Mouse (Mus musculus): ENCODE data around the gene Usp33. TPM values are rescaled to one million over a fixed set of nuclear protein-coding genes. Genes with fewer than 3 reads are reported as not detected.

The Usp33 gene
- polyA plus RNA-seq, 1 experiment: 44.5 TPM

DNA sequence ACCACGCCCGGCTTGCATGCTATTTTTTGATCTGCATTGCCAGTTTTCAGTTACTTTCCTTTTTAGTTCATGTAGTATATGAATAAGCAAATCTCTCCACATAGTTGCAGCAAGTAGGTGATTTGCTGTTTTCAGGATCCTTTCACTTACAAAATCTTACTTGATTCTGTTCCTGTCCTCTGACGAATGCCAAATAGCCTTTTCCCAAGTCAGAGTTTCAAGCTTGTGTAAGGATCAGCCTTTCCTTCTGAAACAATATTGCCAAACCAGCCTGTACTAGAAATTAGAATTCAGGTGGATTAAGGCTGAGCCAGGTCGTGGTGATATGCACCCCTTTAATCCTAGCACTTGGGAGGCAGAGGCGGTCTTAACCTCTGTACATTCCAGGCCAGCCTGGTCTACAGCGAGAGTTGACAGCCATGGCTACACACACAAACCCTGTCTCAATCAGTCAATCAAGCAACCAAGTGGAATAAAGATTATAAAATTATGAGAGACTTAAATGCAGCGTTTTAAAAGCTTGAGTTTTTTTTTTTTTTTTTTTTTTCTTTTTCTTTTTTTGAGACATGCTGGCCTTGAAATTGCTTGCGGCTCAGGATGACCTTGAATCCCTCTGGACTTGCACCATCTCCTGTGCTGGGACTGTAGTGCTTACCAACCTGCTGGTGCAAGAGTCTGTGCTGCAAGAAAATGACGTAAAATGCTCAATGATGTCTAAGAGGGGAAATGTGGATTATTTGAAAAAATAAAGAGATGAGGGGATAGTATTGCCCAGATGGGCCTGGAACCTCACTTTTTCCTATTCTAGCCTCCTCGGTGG lies 1.9 kb downstream of the Usp33 start:
- Histone ChIP-seq H3K4me1 (ENCODE audit: control insufficient read depth, insufficient read depth, low read length) (no peaks in the 10 kb centered on the region), H3K36me3 (ENCODE audit: control insufficient read depth, insufficient read depth, low read length, poor library complexity, severe bottlenecking) (no peaks in the 10 kb centered on the region), H3K9me3 (replicated peaks; ENCODE audit: control insufficient read depth, insufficient read depth, low read length, poor library complexity, severe bottlenecking) (no peaks in the 10 kb centered on the region), H3K4me3 (ENCODE audit: low read depth, low read length) (no peak overlapping the region), H3K9ac (ENCODE audit: low read depth, poor library complexity, severe bottlenecking) (no peak overlapping the region), H3K27me3 (ENCODE audit: control insufficient read depth, insufficient read depth, low read length, poor library complexity, severe bottlenecking) (no peaks in the 10 kb centered on the region), H3K27ac (ENCODE audit: insufficient read depth, low read length) (no peak overlapping the region)
- TF ChIP-seq POLR2A (IDR thresholded peaks at IDR 0.05; ENCODE audit: insufficient read depth, low read length) (no peak), EP300 (IDR thresholded peaks at IDR 0.05; ENCODE audit: insufficient read depth, low read depth, low read length) (no peak), CTCF (IDR thresholded peaks at IDR 0.05; ENCODE audit: low read depth, low read length) (no peak)

DNA sequence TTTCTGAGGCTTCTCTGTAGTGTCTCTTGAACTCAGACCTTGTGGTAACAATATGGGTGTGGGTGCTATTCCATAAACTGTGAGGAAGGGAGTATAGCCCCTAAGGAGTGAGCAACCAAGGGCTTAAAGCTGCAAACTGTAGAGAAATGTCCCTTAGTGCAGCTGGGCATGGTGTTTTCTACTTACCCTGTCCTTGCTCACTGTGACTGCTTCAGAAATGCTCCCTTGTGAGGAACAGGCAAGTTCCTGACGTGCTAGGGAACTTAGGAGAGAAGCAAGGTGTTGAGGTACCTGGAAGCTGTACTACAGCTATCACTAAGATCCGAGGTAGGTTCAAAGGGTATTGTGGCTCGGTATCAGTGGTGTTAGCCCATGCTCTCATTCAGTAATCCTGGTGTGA lies 4.2 kb downstream of the Usp33 start:
- no peaks in the 10 kb centered on the region for H3K36me3 ChIP-seq (ENCODE audit: control insufficient read depth, insufficient read depth, low read length, poor library complexity, severe bottlenecking)
- TF ChIP-seq EP300 (IDR thresholded peaks at IDR 0.05; ENCODE audit: insufficient read depth, low read depth, low read length) (no peak), CTCF (IDR thresholded peaks at IDR 0.05; ENCODE audit: low read depth, low read length) (no peak), POLR2A (IDR thresholded peaks at IDR 0.05; ENCODE audit: insufficient read depth, low read length) (no peak)
- H3K27ac ChIP-seq (ENCODE audit: insufficient read depth, low read length): no peak overlapping the region
- no peaks in the 10 kb centered on the region for H3K27me3 ChIP-seq (ENCODE audit: control insufficient read depth, insufficient read depth, low read length, poor library complexity, severe bottlenecking)
- no peak overlapping the region for H3K9ac ChIP-seq (ENCODE audit: low read depth, poor library complexity, severe bottlenecking)
- H3K4me3 ChIP-seq (ENCODE audit: low read depth, low read length): no peak overlapping the region
- no peaks in the 10 kb centered on the region for H3K4me1 ChIP-seq (ENCODE audit: control insufficient read depth, insufficient read depth, low read length)
- H3K9me3 ChIP-seq (replicated peaks; ENCODE audit: control insufficient read depth, insufficient read depth, low read length, poor library complexity, severe bottlenecking): no peaks in the 10 kb centered on the region

- H3K4me3 ChIP-seq (ENCODE audit: low read depth, low read length): no peak overlapping the region
- no peaks in the 10 kb centered on the region for H3K27me3 ChIP-seq (ENCODE audit: control insufficient read depth, insufficient read depth, low read length, poor library complexity, severe bottlenecking)
- H3K36me3 ChIP-seq (ENCODE audit: control insufficient read depth, insufficient read depth, low read length, poor library complexity, severe bottlenecking): no peaks in the 10 kb centered on the region
- no peak overlapping the region for H3K9ac ChIP-seq (ENCODE audit: low read depth, poor library complexity, severe bottlenecking)
- no peaks in the 10 kb centered on the region for H3K4me1 ChIP-seq (ENCODE audit: control insufficient read depth, insufficient read depth, low read length)
- H3K9me3 ChIP-seq (replicated peaks; ENCODE audit: control insufficient read depth, insufficient read depth, low read length, poor library complexity, severe bottlenecking): no peaks in the 10 kb centered on the region
- no peak overlapping the region for H3K27ac ChIP-seq (ENCODE audit: insufficient read depth, low read length)
- TF ChIP-seq POLR2A (IDR thresholded peaks at IDR 0.05; ENCODE audit: insufficient read depth, low read length): no peak
- no peak for TF ChIP-seq CTCF (IDR thresholded peaks at IDR 0.05; ENCODE audit: low read depth, low read length)
- no peak for TF ChIP-seq EP300 (IDR thresholded peaks at IDR 0.05; ENCODE audit: insufficient read depth, low read depth, low read length)
These were observed 4.7 kb downstream of the Usp33 start for GRCm38 (mm10) chr3:152350966-152351365.

GRCm38 (mm10) chr3:152352289-152352688 lies 6.0 kb downstream of the Usp33 start:
- Histone ChIP-seq H3K9ac (ENCODE audit: low read depth, poor library complexity, severe bottlenecking) (no peak overlapping the region), H3K36me3 (ENCODE audit: control insufficient read depth, insufficient read depth, low read length, poor library complexity, severe bottlenecking) (no peaks in the 10 kb centered on the region), H3K27me3 (ENCODE audit: control insufficient read depth, insufficient read depth, low read length, poor library complexity, severe bottlenecking) (no peaks in the 10 kb centered on the region), H3K4me3 (ENCODE audit: low read depth, low read length) (no peak overlapping the region), H3K4me1 (ENCODE audit: control insufficient read depth, insufficient read depth, low read length) (no peaks in the 10 kb centered on the region), H3K9me3 (replicated peaks; ENCODE audit: control insufficient read depth, insufficient read depth, low read length, poor library complexity, severe bottlenecking) (no peaks in the 10 kb centered on the region), H3K27ac (ENCODE audit: insufficient read depth, low read length) (no peak overlapping the region)
- TF ChIP-seq EP300 (IDR thresholded peaks at IDR 0.05; ENCODE audit: insufficient read depth, low read depth, low read length): no peak
- TF ChIP-seq POLR2A (IDR thresholded peaks at IDR 0.05; ENCODE audit: insufficient read depth, low read length): no peak
- no peak for TF ChIP-seq CTCF (IDR thresholded peaks at IDR 0.05; ENCODE audit: low read depth, low read length)

GRCm38 (mm10) chr3:152353434-152354177 lies 7.3 kb downstream of the Usp33 start:
- TF ChIP-seq EP300 (IDR thresholded peaks at IDR 0.05; ENCODE audit: insufficient read depth, low read depth, low read length): no peak
- TF ChIP-seq POLR2A (IDR thresholded peaks at IDR 0.05; ENCODE audit: insufficient read depth, low read length): no peak
- TF ChIP-seq CTCF (IDR thresholded peaks at IDR 0.05; ENCODE audit: low read depth, low read length): no peak
- Histone ChIP-seq H3K27ac (ENCODE audit: insufficient read depth, low read length) (no peak overlapping the region), H3K4me3 (ENCODE audit: low read depth, low read length) (no peak overlapping the region), H3K9ac (ENCODE audit: low read depth, poor library complexity, severe bottlenecking) (no peak overlapping the region), H3K36me3 (ENCODE audit: control insufficient read depth, insufficient read depth, low read length, poor library complexity, severe bottlenecking) (no peaks in the 10 kb centered on the region), H3K27me3 (ENCODE audit: control insufficient read depth, insufficient read depth, low read length, poor library complexity, severe bottlenecking) (no peaks in the 10 kb centered on the region), H3K9me3 (replicated peaks; ENCODE audit: control insufficient read depth, insufficient read depth, low read length, poor library complexity, severe bottlenecking) (no peaks in the 10 kb centered on the region), H3K4me1 (ENCODE audit: control insufficient read depth, insufficient read depth, low read length) (no peaks in the 10 kb centered on the region)

- no peak overlapping the region for H3K9ac ChIP-seq (ENCODE audit: low read depth, poor library complexity, severe bottlenecking)
- H3K9me3 ChIP-seq (replicated peaks; ENCODE audit: control insufficient read depth, insufficient read depth, low read length, poor library complexity, severe bottlenecking): no peaks in the 10 kb centered on the region
- H3K36me3 ChIP-seq (ENCODE audit: control insufficient read depth, insufficient read depth, low read length, poor library complexity, severe bottlenecking): peaks cover 3% of the 10 kb centered on the region; the same call in 1 of the 2 replicates
- H3K27ac ChIP-seq (ENCODE audit: insufficient read depth, low read length): no peak overlapping the region
- H3K4me3 ChIP-seq (ENCODE audit: low read depth, low read length): no peak overlapping the region
- no peak for TF ChIP-seq POLR2A (IDR thresholded peaks at IDR 0.05; ENCODE audit: insufficient read depth, low read length)
- TF ChIP-seq EP300 (IDR thresholded peaks at IDR 0.05; ENCODE audit: insufficient read depth, low read depth, low read length): no peak
- no peak for TF ChIP-seq CTCF (IDR thresholded peaks at IDR 0.05; ENCODE audit: low read depth, low read length)
- no peaks in the 10 kb centered on the region for H3K27me3 ChIP-seq (ENCODE audit: control insufficient read depth, insufficient read depth, low read length, poor library complexity, severe bottlenecking)
- no peaks in the 10 kb centered on the region for H3K4me1 ChIP-seq (ENCODE audit: control insufficient read depth, insufficient read depth, low read length)
These were observed 9.1 kb downstream of the Usp33 start for GRCm38 (mm10) chr3:152355361-152355760.

Measured in ES-Bruce4 (cell line).